Mouse (Mus musculus) heart, postnatal 0 days (tissue): ENCODE measurements at regions not wholly inside any gene's neighbourhood (a gene's known extent, or its start where the extent isn't known, plus 50 kb on each side); places are given as distances from the start of the nearest gene placed in this dataset.
A peak's percentile ranks its signal among the peaks of the same experiment; 100 is the strongest.

ENCODE experiments used
- ATAC-seq: fragments of 200-750 bp; cut with Nextera tagmentation; 2 replicates; pipeline ENCODE4 v1.8.0; 2017; ENCODE audit warnings: low read depth, moderate number of reproducible peaks, moderate library complexity; ENCODE audit not compliant: insufficient read depth
- DNase-seq: peaks from one replicate; pipeline ENCODE4 v3.0.0-alpha.2; 2016; ENCODE audit warnings: low spot score
- H3K27ac ChIP-seq: fragments of 300-500 bp; sonication (generic); 2 replicates; pipeline ENCODE4 v1.5.1; 2014; ENCODE audit warnings: low read depth, mild to moderate bottlenecking
- H3K27me3 ChIP-seq: fragments of 300-500 bp; sonication (generic); 2 replicates; pipeline ENCODE4 v1.6.1; 2014; ENCODE audit warnings: low read length, mixed read lengths; ENCODE audit not compliant: control insufficient read depth, insufficient read depth
- H3K36me3 ChIP-seq: fragments of 300-500 bp; sonication (generic); replicated peaks from 2 replicates; pipeline ENCODE4 v1.6.1; 2014; ENCODE audit warnings: low read length, mixed read lengths; ENCODE audit not compliant: control insufficient read depth, insufficient read depth
- H3K4me1 ChIP-seq: fragments of 300-500 bp; sonication (generic); 2 replicates; pipeline ENCODE4 v1.6.1; 2014; ENCODE audit warnings: antibody characterized with exemption; ENCODE audit not compliant: control insufficient read depth, insufficient read depth
- H3K4me2 ChIP-seq: fragments of 300-500 bp; sonication (generic); 2 replicates; pipeline ENCODE4 v1.6.1; 2014; ENCODE audit warnings: low read depth, mild to moderate bottlenecking, low read length, moderate library complexity
- H3K4me3 ChIP-seq: fragments of 300-500 bp; sonication (generic); 2 replicates; pipeline ENCODE4 v1.5.1; 2014; ENCODE audit warnings: low read depth, low read length
- H3K9ac ChIP-seq: fragments of 300-500 bp; sonication (generic); replicated peaks from 2 replicates; pipeline ENCODE4 v1.6.1; 2014; ENCODE audit warnings: low read depth, low read length, mixed read lengths
- H3K9me3 ChIP-seq: fragments of 300-500 bp; sonication (generic); replicated peaks from 2 replicates; pipeline ENCODE4 v1.6.1; 2016; ENCODE audit warnings: low read length; ENCODE audit not compliant: control insufficient read depth
- CTCF ChIP-seq: IDR thresholded peaks from 2 replicates; pipeline ENCODE4 v1.5.1; 2016; ENCODE audit warnings: antibody characterized with exemption, control low read depth, low read depth
- EP300 ChIP-seq: IDR thresholded peaks from 2 replicates; pipeline ENCODE4 v1.6.1; 2016; ENCODE audit warnings: antibody characterized with exemption, low read depth
- WGBS: fragments of 180-500 bp; shearing (Covaris S2); extraction: QIAGEN DNeasy Blood & Tissue Kit; methylation state at CpG from one replicate; pipeline ENCODE4 v1.1.7; 2014; 5-methylcytosine and 5-hydroxymethylcytosine counted together

- ATAC-seq = no peak
- no peak overlapping the region for H3K9ac ChIP-seq
- H3K4me1 ChIP-seq = peaks cover 11% of the 10 kb centered on the region; the same call in 1 of the 2 replicates
- H3K27me3 ChIP-seq = no peaks in the 10 kb centered on the region
- TF ChIP-seq CTCF = no peak
- H3K36me3 ChIP-seq = no peaks in the 10 kb centered on the region
- H3K4me3 ChIP-seq = no peak overlapping the region
- no peak for DNase-seq
- no peaks in the 10 kb centered on the region for H3K9me3 ChIP-seq
- 67% methylated on average over 7 of the region's 7 CpGs for WGBS
- H3K4me2 ChIP-seq = no peak overlapping the region
- H3K27ac ChIP-seq = no peak overlapping the region
These were observed 310.5 kb upstream of the Adamts9 start for GRCm38 (mm10) chr6:93253746-93254145.

- no peak for TF ChIP-seq CTCF
- no peak for TF ChIP-seq EP300
- Histone ChIP-seq H3K4me3 (no peak overlapping the region), H3K36me3 (no peaks in the 10 kb centered on the region), H3K4me1 (no peaks in the 10 kb centered on the region), H3K9me3 (no peaks in the 10 kb centered on the region), H3K27me3 (no peaks in the 10 kb centered on the region), H3K27ac (no peak overlapping the region), H3K9ac (no peak overlapping the region), H3K4me2 (no peak overlapping the region)
- 91% methylated on average over 4 of the region's 4 CpGs for WGBS
- ATAC-seq (no peak), DNase-seq (no peak)
These were observed 305.7 kb upstream of the Adamts9 start for GRCm38 (mm10) chr6:93248973-93249372.

GRCm38 (mm10) chr6:93246498-93247242 is 303.4 kb upstream of the Adamts9 start:
- Histone ChIP-seq H3K4me1 (no peaks in the 10 kb centered on the region), H3K9me3 (no peaks in the 10 kb centered on the region), H3K27me3 (no peaks in the 10 kb centered on the region), H3K36me3 (no peaks in the 10 kb centered on the region), H3K4me3 (no peak overlapping the region), H3K27ac (no peak overlapping the region), H3K9ac (no peak overlapping the region), H3K4me2 (no peak overlapping the region)
- 70% methylated on average over 6 of the region's 6 CpGs for whole genome bisulfite sequencing
- ATAC-seq (no peak), DNase-seq (no peak)
- no peak for TF ChIP-seq EP300
- no peak for TF ChIP-seq CTCF

DNA sequence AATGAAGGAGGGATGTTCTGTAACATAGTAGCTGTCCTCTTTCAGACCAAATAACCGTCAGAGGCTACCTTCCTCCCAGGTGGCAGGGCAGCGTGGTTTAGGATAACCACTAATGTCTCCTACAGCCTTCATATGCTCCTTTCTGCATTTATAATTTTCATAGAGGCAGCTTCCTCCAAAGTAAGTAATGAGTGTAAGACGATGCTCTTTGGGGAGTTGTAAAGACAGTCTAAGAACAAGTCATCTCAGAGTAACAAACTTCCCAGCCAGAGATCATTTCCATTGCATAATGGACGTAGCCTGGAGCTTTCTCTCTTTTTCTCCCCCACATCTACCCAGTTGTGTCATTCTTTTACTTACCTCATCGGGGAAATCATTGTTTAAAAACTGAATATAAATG is 292.3 kb upstream of the Adamts9 start:
- Histone ChIP-seq H3K4me1 (peaks cover 32% of the 10 kb centered on the region), H3K27ac (0 out of 2 replicates have a peak overlapping the region, but pooled peaks have one; percentile 7), H3K4me2 (no peak overlapping the region), H3K27me3 (no peaks in the 10 kb centered on the region), H3K36me3 (no peaks in the 10 kb centered on the region), H3K9me3 (no peaks in the 10 kb centered on the region), H3K4me3 (no peak overlapping the region), H3K9ac (no peak overlapping the region)
- TF ChIP-seq CTCF (no peak), EP300 (no peak)
- DNase-seq = no peak
- no peak for ATAC-seq
- 69% methylated on average over 5 of the region's 5 CpGs for WGBS

GRCm38 (mm10) chr6:93232636-93233035 is 289.3 kb upstream of the Adamts9 start:
- H3K27me3 ChIP-seq = no peaks in the 10 kb centered on the region
- DNase-seq (peak; percentile 82), ATAC-seq (peak; percentile 92)
- no peak overlapping the region for H3K9ac ChIP-seq
- 17% methylated on average over 9 of the region's 9 CpGs for WGBS
- no peak overlapping the region for H3K4me3 ChIP-seq
- no peak overlapping the region for H3K4me2 ChIP-seq
- TF ChIP-seq CTCF = no peak
- peak; percentile 35; the same call in 1 of the 2 replicates for TF ChIP-seq EP300
- peak overlapping the region; percentile 61 for H3K27ac ChIP-seq
- peaks cover 32% of the 10 kb centered on the region for H3K4me1 ChIP-seq
- no peaks in the 10 kb centered on the region for H3K9me3 ChIP-seq
- H3K36me3 ChIP-seq = no peaks in the 10 kb centered on the region

- H3K4me2 ChIP-seq = no peak overlapping the region
- ATAC-seq (no peak), DNase-seq (no peak)
- no peaks in the 10 kb centered on the region for H3K36me3 ChIP-seq
- peaks cover 23% of the 10 kb centered on the region for H3K4me1 ChIP-seq
- H3K27ac ChIP-seq = no peak overlapping the region
- TF ChIP-seq EP300 = no peak
- TF ChIP-seq CTCF = no peak
- no peak overlapping the region for H3K9ac ChIP-seq
- WGBS = 41% methylated on average over 5 of the region's 5 CpGs
- no peaks in the 10 kb centered on the region for H3K27me3 ChIP-seq
- H3K9me3 ChIP-seq = no peaks in the 10 kb centered on the region
- no peak overlapping the region for H3K4me3 ChIP-seq
These were observed 287.2 kb upstream of the Adamts9 start for GRCm38 (mm10) chr6:93230450-93230849.
